ENCODE assay signal across 18 mouse cellular contexts in genomic region chr7:44863982-44864494, GRCm38 (mm10). TPM values are rescaled to one million over a fixed set of nuclear protein-coding genes. Genes with fewer than 3 reads are reported as not detected.
A peak's percentile ranks its signal among the peaks of the same experiment; 100 is the strongest.
DNase-seq lines count a peak whose midpoint lies in the region; ATAC-seq and TF ChIP-seq lines count a peak whose summit lies in the region.
"Had no signal": no experiment of that assay in that cellular context is flagged by ENCODE, and none has a peak within 500 bp of the region (broad histone marks: within the 10 kb centered on the region; RNA-seq: fewer than 3 reads in every experiment).

No protein-coding gene starts in this region.

- peaks cover 60% of the 10 kb centered on the region for H3K4me1 ChIP-seq in forebrain, embryonic 10.5 days
- H3K4me1 ChIP-seq in forebrain, postnatal 0 days (ENCODE audit: insufficient read depth), result peaks cover 13% of the 10 kb centered on the region
- H3K4me1 ChIP-seq in heart, embryonic 15.5 days (replicated peaks), result peaks cover 73% of the 10 kb centered on the region
- H3K4me1 ChIP-seq in limb, embryonic 14.5 days (ENCODE audit: control insufficient read depth, insufficient read depth, low read length), result peaks cover 32% of the 10 kb centered on the region
- peaks cover 43% of the 10 kb centered on the region for H3K4me1 ChIP-seq in limb, embryonic 10.5 days
- peaks cover 58% of the 10 kb centered on the region for H3K4me1 ChIP-seq in embryonic facial prominence, embryonic 10.5 days

- H3K9ac ChIP-seq in forebrain, postnatal 0 days, result no peak overlapping the region
- H3K9ac ChIP-seq in heart, embryonic 15.5 days, result no peak overlapping the region
- H3K9ac ChIP-seq in limb, embryonic 14.5 days (ENCODE audit: low read depth, low read length, severe bottlenecking), result no peak overlapping the region
- H3K9ac ChIP-seq: forebrain, embryonic 13.5 days; hindbrain, embryonic 12.5 days; liver, embryonic 15.5 days; midbrain, embryonic 15.5 days had no signal

- no peak for TF ChIP-seq CTCF in forebrain, postnatal 0 days (IDR thresholded peaks at IDR 0.05; ENCODE audit: low read depth)

- 90% methylated on average over 11 of the region's 11 CpGs for WGBS in forebrain, embryonic 10.5 days
- WGBS in forebrain, postnatal 0 days, result 82% methylated on average over 11 of the region's 11 CpGs
- WGBS in heart, embryonic 15.5 days, result 82% methylated on average over 11 of the region's 11 CpGs
- 93% methylated on average over 11 of the region's 11 CpGs for WGBS in limb, embryonic 14.5 days
- WGBS in limb, embryonic 10.5 days, result 90% methylated on average over 11 of the region's 11 CpGs
- 90% methylated on average over 11 of the region's 11 CpGs for WGBS in embryonic facial prominence, embryonic 10.5 days

- peaks cover 89% of the 10 kb centered on the region for H3K36me3 ChIP-seq in forebrain, embryonic 10.5 days (replicated peaks)
- peaks cover 52% of the 10 kb centered on the region for H3K36me3 ChIP-seq in forebrain, postnatal 0 days (ENCODE audit: insufficient read depth)
- H3K36me3 ChIP-seq in heart, embryonic 15.5 days, result peaks cover 35% of the 10 kb centered on the region
- H3K36me3 ChIP-seq in limb, embryonic 14.5 days (ENCODE audit: control insufficient read depth, insufficient read depth, low read length), result peaks cover 63% of the 10 kb centered on the region
- peaks cover 91% of the 10 kb centered on the region for H3K36me3 ChIP-seq in limb, embryonic 10.5 days
- H3K36me3 ChIP-seq in embryonic facial prominence, embryonic 10.5 days (replicated peaks), result peaks cover 89% of the 10 kb centered on the region

- no peak for DNase-seq in forebrain, embryonic 10.5 days (ENCODE audit: extremely low spot score, low spot score)
- no peak for DNase-seq in forebrain, postnatal 0 days
- no peak for DNase-seq in heart, adult 9 months (ENCODE audit: low spot score in 2 of 2)
- no peak for DNase-seq in limb, embryonic 14.5 days (ENCODE audit: low spot score)
- no peak for DNase-seq in limb, embryonic 10.5 days (ENCODE audit: low spot score)
- DNase-seq in embryonic facial prominence, embryonic 10.5 days (ENCODE audit: low spot score), result no peak
- no peak for DNase-seq in embryo, embryonic 10.5 days (ENCODE audit: low spot score)
- DNase-seq: cerebellum, adult 18-20 months; gastrocnemius, postnatal 36 days; right cerebral cortex, postnatal 14 days; spleen, adult 18-20 months had no signal

- TF ChIP-seq POLR2A in limb, embryonic 14.5 days (IDR thresholded peaks at IDR 0.05; ENCODE audit: borderline replicate concordance, extremely low read depth, insufficient read depth, insufficient read length), result no peak

- no peaks in the 10 kb centered on the region for H3K9me3 ChIP-seq in forebrain, embryonic 10.5 days
- H3K9me3 ChIP-seq in forebrain, postnatal 0 days (ENCODE audit: low read length), result no peaks in the 10 kb centered on the region
- no peaks in the 10 kb centered on the region for H3K9me3 ChIP-seq in heart, embryonic 15.5 days (replicated peaks)
- H3K9me3 ChIP-seq in limb, embryonic 14.5 days (ENCODE audit: control insufficient read depth, low read length), result no peaks in the 10 kb centered on the region
- H3K9me3 ChIP-seq in limb, embryonic 10.5 days (replicated peaks), result no peaks in the 10 kb centered on the region
- no peaks in the 10 kb centered on the region for H3K9me3 ChIP-seq in embryonic facial prominence, embryonic 10.5 days
- H3K9me3 ChIP-seq: forebrain, embryonic 13.5 days; hindbrain, embryonic 12.5 days; limb, embryonic 13.5 days; liver, embryonic 15.5 days; midbrain, embryonic 15.5 days had no signal

- no peaks in the 10 kb centered on the region for H3K27me3 ChIP-seq in forebrain, embryonic 10.5 days (ENCODE audit: poor library complexity, severe bottlenecking)
- no peaks in the 10 kb centered on the region for H3K27me3 ChIP-seq in forebrain, postnatal 0 days (ENCODE audit: insufficient read depth, low read length)
- no peaks in the 10 kb centered on the region for H3K27me3 ChIP-seq in heart, embryonic 15.5 days
- H3K27me3 ChIP-seq in limb, embryonic 14.5 days (ENCODE audit: control insufficient read depth, insufficient read depth, low read length), result no peaks in the 10 kb centered on the region
- no peaks in the 10 kb centered on the region for H3K27me3 ChIP-seq in limb, embryonic 10.5 days (ENCODE audit: low read depth, poor library complexity, severe bottlenecking)
- no peaks in the 10 kb centered on the region for H3K27me3 ChIP-seq in embryonic facial prominence, embryonic 10.5 days (replicated peaks; ENCODE audit: low read depth, poor library complexity, severe bottlenecking)
- H3K27me3 ChIP-seq: forebrain, embryonic 13.5 days; hindbrain, embryonic 12.5 days; limb, embryonic 13.5 days; midbrain, embryonic 15.5 days had no signal

- H3K27ac ChIP-seq in forebrain, embryonic 10.5 days, result no peak overlapping the region
- no peak overlapping the region for H3K27ac ChIP-seq in forebrain, postnatal 0 days (ENCODE audit: low read depth, low read length)
- peak overlapping the region; percentile 100 for H3K27ac ChIP-seq in heart, embryonic 15.5 days
- H3K27ac ChIP-seq in limb, embryonic 14.5 days (replicated peaks; ENCODE audit: low read depth, low read length), result 0 out of 2 replicates have a peak overlapping the region, but pooled peaks have one; percentile 8
- no peak overlapping the region for H3K27ac ChIP-seq in limb, embryonic 10.5 days
- no peak overlapping the region for H3K27ac ChIP-seq in embryonic facial prominence, embryonic 10.5 days (replicated peaks)
- H3K27ac ChIP-seq: forebrain, embryonic 13.5 days; hindbrain, embryonic 12.5 days; limb, embryonic 13.5 days; liver, embryonic 15.5 days; midbrain, embryonic 15.5 days had no signal

- H3K4me2 ChIP-seq in forebrain, postnatal 0 days (ENCODE audit: low read depth), result no peak overlapping the region
- no peak overlapping the region for H3K4me2 ChIP-seq in heart, embryonic 15.5 days
- H3K4me2 ChIP-seq in limb, embryonic 14.5 days (replicated peaks; ENCODE audit: low read depth, low read length, severe bottlenecking), result no peak overlapping the region
- H3K4me2 ChIP-seq: forebrain, embryonic 13.5 days; hindbrain, embryonic 12.5 days; limb, embryonic 13.5 days; liver, embryonic 15.5 days; midbrain, embryonic 15.5 days had no signal

- no peak for ATAC-seq in forebrain, postnatal 0 days
- ATAC-seq in heart, embryonic 15.5 days (replicated peaks; ENCODE audit: insufficient number of reproducible peaks, insufficient read depth, low FRiP score, low read depth), result no peak
- no peak for ATAC-seq in limb, embryonic 14.5 days (ENCODE audit: low FRiP score, low read depth)
- ATAC-seq: forebrain, embryonic 13.5 days; inflammation-experienced regulatory T-cells, adult 6 months; midbrain, embryonic 15.5 days had no signal

- H3K4me3 ChIP-seq in forebrain, embryonic 10.5 days, result peak overlapping the region; percentile 19
- no peak overlapping the region for H3K4me3 ChIP-seq in forebrain, postnatal 0 days (ENCODE audit: low read depth, low read length)
- no peak overlapping the region for H3K4me3 ChIP-seq in heart, embryonic 15.5 days
- H3K4me3 ChIP-seq in limb, embryonic 14.5 days (replicated peaks; ENCODE audit: low read length), result no peak overlapping the region
- H3K4me3 ChIP-seq in limb, embryonic 10.5 days, result no peak overlapping the region
- peak overlapping the region; percentile 13; the same call in 1 of the 2 replicates for H3K4me3 ChIP-seq in embryonic facial prominence, embryonic 10.5 days
- H3K4me3 ChIP-seq: hindbrain, embryonic 12.5 days; limb, embryonic 13.5 days; liver, embryonic 15.5 days; midbrain, embryonic 15.5 days had no signal

RNA-seq across cellular contexts. Expression of gene Ptov1, which starts 5.5 kb away (rescaled TPM):
- 415 and 438 TPM in 2 replicates for polyA plus RNA-seq in forebrain, embryonic 10.5 days (2016; fragmentation: Nextera tagmentation; extraction: Ambion mirVana)
- total RNA-seq in forebrain, postnatal 0 days (2014; rRNA removed), result 404 and 498 TPM in 2 replicates
- polyA plus RNA-seq in forebrain, postnatal 0 days (2015; fragmentation: Nextera tagmentation; extraction: Ambion mirVana), result 495 and 513 TPM in 2 replicates
- polyA plus RNA-seq in heart, embryonic 15.5 days (2015; fragmentation: Nextera tagmentation; extraction: Ambion mirVana), result 206 and 273 TPM in 2 replicates
- polyA plus RNA-seq in limb, embryonic 14.5 days (2012; rRNA removed), result 751 and 1,065 TPM in 2 replicates
- 471 and 513 TPM in 2 replicates for polyA plus RNA-seq in limb, embryonic 14.5 days (2014; fragmentation: Nextera tagmentation; extraction: Ambion mirVana)
- 434 and 504 TPM in 2 replicates for polyA plus RNA-seq in limb, embryonic 10.5 days (2016; fragmentation: Nextera tagmentation; extraction: Ambion mirVana)
- 514 and 525 TPM in 2 replicates for polyA plus RNA-seq in embryonic facial prominence, embryonic 10.5 days (2016; fragmentation: Nextera tagmentation; extraction: Ambion mirVana)

RNA-seq across cellular contexts. Expression of gene Pnkp, which starts 7.1 kb away (rescaled TPM):
- 37.8 and 39.8 TPM in 2 replicates for polyA plus RNA-seq in forebrain, embryonic 10.5 days (2016; fragmentation: Nextera tagmentation; extraction: Ambion mirVana)
- total RNA-seq in forebrain, postnatal 0 days (2014; rRNA removed), result 30.5 and 31.0 TPM in 2 replicates
- polyA plus RNA-seq in forebrain, postnatal 0 days (2015; fragmentation: Nextera tagmentation; extraction: Ambion mirVana), result 27.2 and 29.8 TPM in 2 replicates
- 22.4 and 28.7 TPM in 2 replicates for polyA plus RNA-seq in heart, embryonic 15.5 days (2015; fragmentation: Nextera tagmentation; extraction: Ambion mirVana)
- polyA plus RNA-seq in limb, embryonic 14.5 days (2012; rRNA removed), result 28.7 and 32.0 TPM in 2 replicates
- polyA plus RNA-seq in limb, embryonic 14.5 days (2014; fragmentation: Nextera tagmentation; extraction: Ambion mirVana), result 23.8 and 26.6 TPM in 2 replicates
- 37.5 and 43.1 TPM in 2 replicates for polyA plus RNA-seq in limb, embryonic 10.5 days (2016; fragmentation: Nextera tagmentation; extraction: Ambion mirVana)
- 34.4 and 36.3 TPM in 2 replicates for polyA plus RNA-seq in embryonic facial prominence, embryonic 10.5 days (2016; fragmentation: Nextera tagmentation; extraction: Ambion mirVana)

RNA-seq across cellular contexts. Expression of gene Tbc1d17, which starts 15.2 kb away (rescaled TPM):
- polyA plus RNA-seq in forebrain, embryonic 10.5 days (2016; fragmentation: Nextera tagmentation; extraction: Ambion mirVana), result 72.8 and 73.6 TPM in 2 replicates
- 71.9 and 378 TPM in 2 replicates for total RNA-seq in forebrain, postnatal 0 days (2014; rRNA removed)
- 87.8 and 115 TPM in 2 replicates for polyA plus RNA-seq in forebrain, postnatal 0 days (2015; fragmentation: Nextera tagmentation; extraction: Ambion mirVana)
- 53.2 and 63.4 TPM in 2 replicates for polyA plus RNA-seq in heart, embryonic 15.5 days (2015; fragmentation: Nextera tagmentation; extraction: Ambion mirVana)
- polyA plus RNA-seq in limb, embryonic 14.5 days (2012; rRNA removed), result 86.0 and 103 TPM in 2 replicates
- polyA plus RNA-seq in limb, embryonic 14.5 days (2014; fragmentation: Nextera tagmentation; extraction: Ambion mirVana), result 76.0 and 81.7 TPM in 2 replicates
- polyA plus RNA-seq in limb, embryonic 10.5 days (2016; fragmentation: Nextera tagmentation; extraction: Ambion mirVana), result 71.4 and 75.2 TPM in 2 replicates
- polyA plus RNA-seq in embryonic facial prominence, embryonic 10.5 days (2016; fragmentation: Nextera tagmentation; extraction: Ambion mirVana), result 77.2 and 82.7 TPM in 2 replicates

RNA-seq across cellular contexts. Expression of gene Akt1s1, which starts 15.2 kb away (rescaled TPM):
- 84.3 and 84.6 TPM in 2 replicates for polyA plus RNA-seq in forebrain, embryonic 10.5 days (2016; fragmentation: Nextera tagmentation; extraction: Ambion mirVana)
- 89.9 and 109 TPM in 2 replicates for total RNA-seq in forebrain, postnatal 0 days (2014; rRNA removed)
- 105 and 112 TPM in 2 replicates for polyA plus RNA-seq in forebrain, postnatal 0 days (2015; fragmentation: Nextera tagmentation; extraction: Ambion mirVana)
- 91.7 and 97.8 TPM in 2 replicates for polyA plus RNA-seq in heart, embryonic 15.5 days (2015; fragmentation: Nextera tagmentation; extraction: Ambion mirVana)
- polyA plus RNA-seq in limb, embryonic 14.5 days (2012; rRNA removed), result 179 and 270 TPM in 2 replicates
- polyA plus RNA-seq in limb, embryonic 14.5 days (2014; fragmentation: Nextera tagmentation; extraction: Ambion mirVana), result 66.1 and 70.5 TPM in 2 replicates
- 96.4 and 99.6 TPM in 2 replicates for polyA plus RNA-seq in limb, embryonic 10.5 days (2016; fragmentation: Nextera tagmentation; extraction: Ambion mirVana)
- 92.2 and 95.4 TPM in 2 replicates for polyA plus RNA-seq in embryonic facial prominence, embryonic 10.5 days (2016; fragmentation: Nextera tagmentation; extraction: Ambion mirVana)

RNA-seq across cellular contexts. Expression of gene Med25, which starts 28.5 kb away (rescaled TPM):
- polyA plus RNA-seq in forebrain, embryonic 10.5 days (2016; fragmentation: Nextera tagmentation; extraction: Ambion mirVana), result 175 and 185 TPM in 2 replicates
- total RNA-seq in forebrain, postnatal 0 days (2014; rRNA removed), result 113 and 148 TPM in 2 replicates
- polyA plus RNA-seq in forebrain, postnatal 0 days (2015; fragmentation: Nextera tagmentation; extraction: Ambion mirVana), result 142 and 151 TPM in 2 replicates
- 72.9 and 93.9 TPM in 2 replicates for polyA plus RNA-seq in heart, embryonic 15.5 days (2015; fragmentation: Nextera tagmentation; extraction: Ambion mirVana)
- 142 and 181 TPM in 2 replicates for polyA plus RNA-seq in limb, embryonic 14.5 days (2012; rRNA removed)
- 69.1 and 73.5 TPM in 2 replicates for polyA plus RNA-seq in limb, embryonic 14.5 days (2014; fragmentation: Nextera tagmentation; extraction: Ambion mirVana)
- 140 and 145 TPM in 2 replicates for polyA plus RNA-seq in limb, embryonic 10.5 days (2016; fragmentation: Nextera tagmentation; extraction: Ambion mirVana)
- 135 and 146 TPM in 2 replicates for polyA plus RNA-seq in embryonic facial prominence, embryonic 10.5 days (2016; fragmentation: Nextera tagmentation; extraction: Ambion mirVana)

Comparison
In these comparisons a context has a peak if more than half of its experiments do, and no peak if none do; other contexts are left out.
1. H3K27ac ChIP-seq: peak in heart, embryonic 15.5 days (single experiment) and limb, embryonic 14.5 days (single experiment); none in forebrain, embryonic 10.5 days (single experiment), forebrain, postnatal 0 days (single experiment), limb, embryonic 10.5 days (single experiment) and embryonic facial prominence, embryonic 10.5 days (single experiment).
2. H3K4me3 ChIP-seq: peak in forebrain, embryonic 10.5 days (single experiment) and embryonic facial prominence, embryonic 10.5 days (single experiment); none in forebrain, postnatal 0 days (single experiment), heart, embryonic 15.5 days (single experiment), limb, embryonic 14.5 days (single experiment) and limb, embryonic 10.5 days (single experiment).